Mouse (Mus musculus) ES-Bruce4 (cell line): ENCODE results near the gene Gemin7.

ENCODE experiments used
- CTCF ChIP-seq: IDR thresholded peaks from one replicate; pipeline ENCODE4 v1.8.1; 2011; ENCODE audit warnings: low read depth, low read length
- EP300 ChIP-seq: IDR thresholded peaks from 2 replicates; pipeline ENCODE4 v1.6.1; 2011; ENCODE audit warnings: low read depth, low read length; ENCODE audit not compliant: insufficient read depth
- POLR2A ChIP-seq: IDR thresholded peaks from one replicate; pipeline ENCODE4 v1.8.1; 2011; ENCODE audit warnings: low read length; ENCODE audit not compliant: insufficient read depth

GRCm38 (mm10) chr7:19572926-19573775 lies 4.2 kb downstream of the Gemin7 start:
- TF ChIP-seq CTCF (no peak), POLR2A (no peak), EP300 (peak; percentile 94)
